Mouse (Mus musculus) hindbrain, embryonic 13.5 days (tissue): ENCODE results near the gene H2-M10.1. TPM values are rescaled to one million over a fixed set of nuclear protein-coding genes. Genes with fewer than 3 reads are reported as not detected.
A peak's percentile ranks its signal among the peaks of the same experiment; 100 is the strongest.
"Not testable (repeated sequence)": the region's sequence is repeated elsewhere in the genome, so short reads cannot be mapped to it uniquely, and the experiment has no call there.

Experiments
- ATAC-seq: fragments of 200-750 bp; cut with Nextera tagmentation; 2 replicates; pipeline ENCODE4 v1.8.0; 2017; ENCODE audit warnings: moderate TSS enrichment; ENCODE audit not compliant: low FRiP score
- H3K27ac ChIP-seq: fragments of 300-500 bp; sonication (generic); 2 replicates; pipeline ENCODE4 v1.5.1; 2015; ENCODE audit warnings: inconsistent platforms, mild to moderate bottlenecking, moderate library complexity
- H3K27me3 ChIP-seq: fragments of 300-500 bp; sonication (generic); 2 replicates; pipeline ENCODE4 v1.6.1; 2015; ENCODE audit warnings: mild to moderate bottlenecking, inconsistent platforms
- H3K36me3 ChIP-seq: fragments of 300-500 bp; sonication (generic); 2 replicates; pipeline ENCODE4 v1.6.1; 2015; ENCODE audit warnings: mild to moderate bottlenecking, inconsistent platforms
- H3K4me1 ChIP-seq: fragments of 300-500 bp; sonication (generic); replicated peaks from 2 replicates; pipeline ENCODE4 v1.6.1; 2015; ENCODE audit warnings: inconsistent platforms
- H3K4me2 ChIP-seq: fragments of 300-500 bp; sonication (generic); 2 replicates; pipeline ENCODE4 v1.6.1; 2015; ENCODE audit warnings: inconsistent platforms, mild to moderate bottlenecking, moderate library complexity
- H3K4me3 ChIP-seq: fragments of 300-500 bp; sonication (generic); 2 replicates; pipeline ENCODE4 v1.5.1; 2015; ENCODE audit warnings: mild to moderate bottlenecking, inconsistent platforms
- H3K9ac ChIP-seq: fragments of 300-500 bp; sonication (generic); 2 replicates; pipeline ENCODE4 v1.6.1; 2015; ENCODE audit warnings: mild to moderate bottlenecking, inconsistent platforms
- H3K9me3 ChIP-seq: fragments of 300-500 bp; sonication (generic); 2 replicates; pipeline ENCODE4 v1.6.1; 2016; ENCODE audit warnings: inconsistent platforms
- WGBS: fragments of 180-500 bp; shearing (Covaris S2); methylation state at CpG from one replicate; pipeline ENCODE4 v1.1.7; 2015; 5-methylcytosine and 5-hydroxymethylcytosine counted together
- polyA plus RNA-seq: library from polyadenylated mRNA; unstranded; fragments of >200 nt; fragmentation: Nextera tagmentation; extraction: Ambion mirVana; gene quantifications from 2 replicates; pipeline ENCODE4 v1.2.1, GENCODE M21; 2015

The H2-M10.1 gene
- not detected in 2 replicates for polyA plus RNA-seq

DNA sequence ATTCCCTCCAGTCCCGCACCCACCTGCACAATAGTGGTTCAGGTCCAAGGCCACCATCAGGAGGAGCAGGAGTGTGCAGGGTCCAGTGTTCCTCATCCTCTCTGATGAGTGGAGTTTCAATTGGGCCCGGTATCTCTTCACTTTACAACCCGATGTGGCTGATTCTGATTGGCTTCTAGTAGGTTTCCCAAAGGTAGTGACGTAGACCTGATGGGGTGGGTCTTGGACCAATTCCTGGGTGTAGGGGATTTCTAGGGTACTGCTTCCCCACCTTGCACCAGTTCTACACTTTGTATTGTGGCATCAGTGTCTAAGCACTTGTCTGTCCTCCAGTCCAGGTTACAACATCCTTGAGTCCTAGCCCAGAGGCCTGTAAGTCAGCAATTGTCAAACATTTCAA lies at the start of gene H2-M10.1:
TSS of gene H2-M10.1 (minus strand) at position 101 of the 400 bp plus-strand sequence.
- Histone ChIP-seq H3K4me3 (no peak within 1 kb of the TSS), H3K4me1 (no peaks in the 10 kb centered on the region), H3K36me3 (no peaks in the 10 kb centered on the region), H3K27me3 (no peaks in the 10 kb centered on the region), H3K27ac (no peak within 1 kb of the TSS), H3K9me3 (no peaks in the 10 kb centered on the region), H3K9ac (no peak within 1 kb of the TSS), H3K4me2 (no peak within 1 kb of the TSS)
- no peak for ATAC-seq
- WGBS = 96% methylated on average over 4 of the region's 4 CpGs

- H3K4me1 ChIP-seq, H3K4me3 ChIP-seq, H3K4me2 ChIP-seq, H3K27ac ChIP-seq, H3K36me3 ChIP-seq, H3K9me3 ChIP-seq, ATAC-seq, H3K27me3 ChIP-seq, H3K9ac ChIP-seq: not testable (repeated sequence)
- WGBS = 96% methylated on average over 2 of the region's 2 CpGs
Measured at GRCm38 (mm10) chr17:36368317-36368716, 42.4 kb upstream of the H2-M10.1 start, which contains the start of gene H2-M10.3. Gene H2-M10.3, minus strand, starts transcription at chr17:36368417.

- H3K27ac ChIP-seq, ATAC-seq, H3K9ac ChIP-seq, H3K4me1 ChIP-seq, H3K4me3 ChIP-seq, H3K9me3 ChIP-seq, H3K36me3 ChIP-seq, H3K27me3 ChIP-seq, H3K4me2 ChIP-seq: not testable (repeated sequence)
Measured at GRCm38 (mm10) chr17:36362404-36362803, 36.4 kb upstream of the H2-M10.1 start.

DNA sequence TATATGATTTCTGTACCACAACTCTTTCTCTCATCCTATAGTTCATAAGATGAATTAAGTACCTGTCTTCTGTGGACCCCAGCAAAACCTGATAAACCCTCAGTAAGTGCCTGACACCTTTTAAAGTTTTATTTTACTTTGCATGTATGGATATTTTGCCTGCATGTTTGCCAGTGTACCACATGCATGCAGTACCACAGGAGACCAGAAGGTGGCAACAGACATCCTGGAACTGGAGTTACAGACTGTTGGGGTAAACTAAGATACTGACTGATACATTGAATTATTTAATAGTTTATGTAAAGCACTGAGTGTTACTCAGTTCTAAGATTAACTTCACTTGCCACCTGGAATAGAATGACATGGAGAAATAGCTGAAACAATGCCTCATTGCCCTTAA lies 31.6 kb upstream of the H2-M10.1 start:
- H3K9ac ChIP-seq, ATAC-seq, H3K27ac ChIP-seq, H3K36me3 ChIP-seq, H3K27me3 ChIP-seq, H3K9me3 ChIP-seq, H3K4me2 ChIP-seq, H3K4me3 ChIP-seq, H3K4me1 ChIP-seq: not testable (repeated sequence)

GRCm38 (mm10) chr17:36355763-36356162 lies 29.8 kb upstream of the H2-M10.1 start:
- Histone ChIP-seq H3K36me3 (no peaks in the 10 kb centered on the region), H3K9ac (no peak overlapping the region), H3K4me1 (no peaks in the 10 kb centered on the region), H3K4me3 (no peak overlapping the region), H3K27ac (no peak overlapping the region), H3K9me3 (no peaks in the 10 kb centered on the region), H3K4me2 (no peak overlapping the region), H3K27me3 (no peaks in the 10 kb centered on the region)
- WGBS = 34% methylated on average over 3 of the region's 3 CpGs
- ATAC-seq = 0 out of 2 replicates have a peak, but pooled peaks have one; percentile 54

GRCm38 (mm10) chr17:36355343-36355742 lies 29.4 kb upstream of the H2-M10.1 start:
- not testable (repeated sequence) for H3K9ac ChIP-seq, H3K36me3 ChIP-seq, H3K4me1 ChIP-seq, H3K4me2 ChIP-seq, H3K27ac ChIP-seq, H3K4me3 ChIP-seq, H3K27me3 ChIP-seq, H3K9me3 ChIP-seq
- ATAC-seq = peak; percentile 84; the same call in 1 of the 2 replicates

DNA sequence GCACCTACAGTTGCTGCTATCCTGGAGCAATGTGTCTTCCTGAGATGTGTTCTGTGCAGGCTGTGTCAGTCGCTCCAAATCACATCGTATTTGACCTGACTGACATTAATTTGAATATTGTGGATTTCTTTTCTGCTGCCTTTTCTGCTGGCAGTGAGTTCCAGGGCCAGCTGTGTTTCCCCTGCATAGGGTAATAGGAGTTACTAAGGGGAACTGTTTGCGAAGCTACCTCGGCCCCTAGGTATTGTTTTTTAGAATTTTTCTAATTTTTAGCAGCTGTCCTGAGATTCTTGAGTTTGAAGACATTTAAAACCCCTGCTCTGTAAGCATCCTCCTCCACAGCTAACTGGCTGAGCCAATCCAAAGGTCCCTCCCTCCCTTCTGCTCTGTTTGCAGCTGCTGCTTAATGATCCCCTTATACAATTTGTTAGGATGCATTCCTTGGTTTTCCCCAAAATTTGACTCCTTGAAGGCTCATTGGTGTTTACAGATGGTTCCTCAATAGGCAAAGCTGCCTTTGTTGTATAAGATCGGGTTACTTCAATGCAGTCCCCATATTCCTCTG lies 10.2 kb downstream of the H2-M10.1 start:
- peak overlapping the region; percentile 49 for H3K4me3 ChIP-seq
- peak; percentile 65 for ATAC-seq

GRCm38 (mm10) chr17:36315041-36315688 lies 10.8 kb downstream of the H2-M10.1 start:
- peak overlapping the region; percentile 62 for H3K4me2 ChIP-seq
- no peaks in the 10 kb centered on the region for H3K9me3 ChIP-seq
- under 1% methylated on average over 19 of the region's 19 CpGs for WGBS
- H3K36me3 ChIP-seq = no peaks in the 10 kb centered on the region
- peak overlapping the region; percentile 93 for H3K27ac ChIP-seq
- H3K4me3 ChIP-seq = peak overlapping the region; percentile 49
- peak overlapping the region; percentile 73 for H3K9ac ChIP-seq
- H3K27me3 ChIP-seq = no peaks in the 10 kb centered on the region
- H3K4me1 ChIP-seq = peaks cover 8% of the 10 kb centered on the region; the same call in 1 of the 2 replicates
- peak; percentile 91 for ATAC-seq

More for the DNA sequence above, 10.2 kb downstream of the H2-M10.1 start:
- Histone ChIP-seq H3K9ac (peak overlapping the region; percentile 73), H3K27me3 (no peaks in the 10 kb centered on the region), H3K9me3 (no peaks in the 10 kb centered on the region), H3K4me1 (peaks cover 8% of the 10 kb centered on the region; the same call in 1 of the 2 replicates), H3K4me2 (peak overlapping the region; percentile 62), H3K36me3 (no peaks in the 10 kb centered on the region), H3K27ac (peak overlapping the region; percentile 93)
- 24% methylated on average over 5 of the region's 5 CpGs for WGBS

DNA sequence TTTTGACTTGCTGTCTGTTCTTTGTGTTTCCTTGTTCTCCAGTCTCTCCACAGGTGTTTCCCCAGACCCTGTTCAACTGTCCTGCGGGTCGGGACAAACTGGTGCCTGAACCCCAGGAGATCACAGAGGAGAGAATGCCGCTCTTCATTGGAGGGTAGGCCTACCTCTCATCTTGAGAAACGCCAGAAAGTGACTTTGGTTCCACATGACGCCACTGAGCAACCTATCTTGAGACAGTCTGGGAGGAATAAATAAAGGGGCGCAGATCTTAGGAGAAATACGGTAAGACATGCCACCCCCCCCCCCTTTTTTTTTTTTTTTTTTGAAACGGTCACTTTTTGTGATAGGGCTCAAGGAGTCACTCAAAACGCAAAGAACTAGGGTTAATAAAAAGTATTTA lies 11.4 kb downstream of the H2-M10.1 start:
- WGBS = under 1% methylated on average over 9 of the region's 9 CpGs
- peak overlapping the region; percentile 93 for H3K27ac ChIP-seq
- no peaks in the 10 kb centered on the region for H3K27me3 ChIP-seq
- no peaks in the 10 kb centered on the region for H3K9me3 ChIP-seq
- peak overlapping the region; percentile 49 for H3K4me3 ChIP-seq
- no peaks in the 10 kb centered on the region for H3K36me3 ChIP-seq
- peak overlapping the region; percentile 73 for H3K9ac ChIP-seq
- peaks cover 8% of the 10 kb centered on the region; the same call in 1 of the 2 replicates for H3K4me1 ChIP-seq
- peak overlapping the region; percentile 62 for H3K4me2 ChIP-seq
- ATAC-seq = peak; percentile 57

DNA sequence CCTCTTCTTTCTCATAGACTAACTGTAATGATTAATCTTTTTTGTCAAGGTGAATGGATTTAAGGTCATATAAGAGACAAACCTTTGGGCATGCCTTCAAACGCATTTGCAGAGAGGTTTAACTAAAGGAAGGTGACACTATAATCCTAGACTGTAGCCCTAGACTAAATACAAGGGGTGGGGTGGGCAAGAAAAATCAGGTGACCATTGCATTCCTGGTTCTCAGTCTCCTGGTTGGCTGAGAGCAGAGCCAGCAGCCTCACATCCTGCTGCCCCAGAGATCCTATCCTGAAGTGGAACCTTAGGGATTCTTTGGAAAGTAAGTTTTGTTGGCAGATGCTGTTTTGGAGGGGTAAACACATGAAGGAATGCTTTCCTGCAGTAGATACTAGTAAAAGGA lies 16.7 kb downstream of the H2-M10.1 start:
- H3K9ac ChIP-seq = no peak overlapping the region
- 42% methylated on average over 1 of the region's 1 CpGs for WGBS
- no peaks in the 10 kb centered on the region for H3K4me1 ChIP-seq
- 0 out of 2 replicates have a peak overlapping the region, but pooled peaks have one; percentile 27 for H3K4me2 ChIP-seq
- H3K27ac ChIP-seq = no peak overlapping the region; the same call in 1 of the 2 replicates
- no peaks in the 10 kb centered on the region for H3K36me3 ChIP-seq
- ATAC-seq = peak; percentile 55; the same call in 1 of the 2 replicates
- no peaks in the 10 kb centered on the region for H3K9me3 ChIP-seq
- no peak overlapping the region for H3K4me3 ChIP-seq
- H3K27me3 ChIP-seq = no peaks in the 10 kb centered on the region

- 6% methylated on average over 3 of the region's 3 CpGs for WGBS
- not testable (repeated sequence) for H3K27ac ChIP-seq
- ATAC-seq = peak; percentile 69
Measured at GRCm38 (mm10) chr17:36308855-36309254, 17.1 kb downstream of the H2-M10.1 start.

GRCm38 (mm10) chr17:36286390-36286789 lies 39.6 kb downstream of the H2-M10.1 start, which contains the start of gene H2-M10.2:
Gene H2-M10.2, minus strand, starts transcription at chr17:36286490.
- no peak for ATAC-seq
- H3K9me3 ChIP-seq = no peaks in the 10 kb centered on the region; the same call in 1 of the 2 replicates
- H3K27me3 ChIP-seq = no peaks in the 10 kb centered on the region
- no peak within 1 kb of the TSS for H3K27ac ChIP-seq
- 98% methylated on average over 2 of the region's 2 CpGs for WGBS
- H3K4me2 ChIP-seq = no peak within 1 kb of the TSS
- H3K36me3 ChIP-seq = peaks cover 19% of the 10 kb centered on the region
- no peak within 1 kb of the TSS for H3K9ac ChIP-seq
- no peak within 1 kb of the TSS for H3K4me3 ChIP-seq
- no peaks in the 10 kb centered on the region for H3K4me1 ChIP-seq

More at GRCm38 (mm10) chr17:36308855-36309254, 17.1 kb downstream of the H2-M10.1 start:
- peak overlapping the region; percentile 27; the same call in 1 of the 2 replicates for H3K4me2 ChIP-seq
- not testable (repeated sequence) for H3K9me3 ChIP-seq, H3K9ac ChIP-seq, H3K4me3 ChIP-seq, H3K36me3 ChIP-seq, H3K4me1 ChIP-seq, H3K27me3 ChIP-seq
